ENCODE assay signal across 8 mouse cellular contexts in genomic region chr3:95903753-95904502, GRCm38 (mm10). TPM values are rescaled to one million over a fixed set of nuclear protein-coding genes. Genes with fewer than 3 reads are reported as not detected.
DNase-seq lines count a peak whose midpoint lies in the region; ATAC-seq and TF ChIP-seq lines count a peak whose summit lies in the region.

No protein-coding gene starts in this region.

- H3K9ac ChIP-seq in forebrain, postnatal 0 days, result 0 out of 2 replicates have a peak overlapping the region, but pooled peaks have one; percentile 10
- peak overlapping the region; percentile 36; the same call in 1 of the 2 replicates for H3K9ac ChIP-seq in kidney, embryonic 15.5 days
- no peak overlapping the region for H3K9ac ChIP-seq in midbrain, embryonic 15.5 days

- H3K27me3 ChIP-seq in cerebellum, adult 2 months (ENCODE audit: control insufficient read depth, insufficient read depth, low read length), result no peaks in the 10 kb centered on the region
- H3K27me3 ChIP-seq in forebrain, postnatal 0 days (ENCODE audit: insufficient read depth, low read length), result peaks cover 10% of the 10 kb centered on the region; the same call in 1 of the 2 replicates
- H3K27me3 ChIP-seq in kidney, embryonic 15.5 days, result peaks cover 12% of the 10 kb centered on the region
- peaks cover 16% of the 10 kb centered on the region; the same call in 1 of the 2 replicates for H3K27me3 ChIP-seq in midbrain, embryonic 15.5 days (replicated peaks)
- peaks cover 18% of the 10 kb centered on the region for H3K27me3 ChIP-seq in thymus, adult 2 months (ENCODE audit: control insufficient read depth, insufficient read depth, low read length)

- TF ChIP-seq CTCF in cerebellum, adult 2 months (IDR thresholded peaks at IDR 0.05; ENCODE audit: borderline replicate concordance, insufficient read depth, low read depth, low read length), result no peak
- no peak for TF ChIP-seq CTCF in forebrain, postnatal 0 days (IDR thresholded peaks at IDR 0.05; ENCODE audit: low read depth)
- no peak for TF ChIP-seq CTCF in thymus, adult 2 months (IDR thresholded peaks at IDR 0.05; ENCODE audit: borderline replicate concordance, control insufficient read depth, extremely low read depth, insufficient read depth, low read length, poor library complexity)

- no peak for ATAC-seq in forebrain, postnatal 0 days
- peak; percentile 47 for ATAC-seq in kidney, embryonic 15.5 days (replicated peaks; ENCODE audit: low FRiP score)
- ATAC-seq in midbrain, embryonic 15.5 days (replicated peaks), result no peak

- peaks cover 4% of the 10 kb centered on the region; the same call in 1 of the 2 replicates for H3K4me1 ChIP-seq in cerebellum, adult 2 months (ENCODE audit: control insufficient read depth, insufficient read depth, low read length)
- H3K4me1 ChIP-seq in forebrain, postnatal 0 days (ENCODE audit: insufficient read depth), result peaks cover 25% of the 10 kb centered on the region
- peaks cover 75% of the 10 kb centered on the region for H3K4me1 ChIP-seq in kidney, embryonic 15.5 days
- peaks cover 34% of the 10 kb centered on the region for H3K4me1 ChIP-seq in midbrain, embryonic 15.5 days
- H3K4me1 ChIP-seq in thymus, adult 2 months (replicated peaks; ENCODE audit: control insufficient read depth, insufficient read depth, low read length), result peaks cover 16% of the 10 kb centered on the region

- H3K27ac ChIP-seq in cerebellum, adult 2 months (ENCODE audit: insufficient read depth, low read length), result peak overlapping the region; percentile 7; the same call in 1 of the 2 replicates
- H3K27ac ChIP-seq in forebrain, postnatal 0 days (ENCODE audit: low read depth, low read length), result no peak overlapping the region
- peak overlapping the region; percentile 64; the same call in 1 of the 2 replicates for H3K27ac ChIP-seq in kidney, embryonic 15.5 days
- no peak overlapping the region for H3K27ac ChIP-seq in midbrain, embryonic 15.5 days
- no peak overlapping the region for H3K27ac ChIP-seq in thymus, adult 2 months (ENCODE audit: control insufficient read depth, insufficient read depth, low read length)

- H3K36me3 ChIP-seq in forebrain, postnatal 0 days (ENCODE audit: insufficient read depth), result no peaks in the 10 kb centered on the region
- no peaks in the 10 kb centered on the region for H3K36me3 ChIP-seq in kidney, embryonic 15.5 days
- H3K36me3 ChIP-seq in midbrain, embryonic 15.5 days (replicated peaks), result no peaks in the 10 kb centered on the region
- no peaks in the 10 kb centered on the region for H3K36me3 ChIP-seq in thymus, adult 2 months (ENCODE audit: control insufficient read depth, insufficient read depth, low read length)

- no peak for DNase-seq in cerebellum, adult 2 months
- no peak for DNase-seq in cerebellum, postnatal 14 days
- DNase-seq in forebrain, postnatal 0 days, result no peak
- no peak for DNase-seq in right cerebral cortex, adult 18-20 months
- DNase-seq in left cerebral cortex, postnatal 14 days (ENCODE audit: low spot score in 2 of 2), result no peak
- DNase-seq in thymus, adult 2 months, result no peak

- H3K9me3 ChIP-seq in forebrain, postnatal 0 days (ENCODE audit: low read length), result no peaks in the 10 kb centered on the region
- H3K9me3 ChIP-seq in kidney, embryonic 15.5 days (replicated peaks), result no peaks in the 10 kb centered on the region
- H3K9me3 ChIP-seq in midbrain, embryonic 15.5 days, result no peaks in the 10 kb centered on the region

- H3K4me3 ChIP-seq in cerebellum, adult 2 months (replicated peaks; ENCODE audit: insufficient read depth, low read depth, low read length), result no peak overlapping the region
- peak overlapping the region; percentile 3; the same call in 1 of the 2 replicates for H3K4me3 ChIP-seq in forebrain, postnatal 0 days (ENCODE audit: low read depth, low read length)
- H3K4me3 ChIP-seq in kidney, embryonic 15.5 days (replicated peaks), result peak overlapping the region; percentile 38
- peak overlapping the region; percentile 28; the same call in 1 of the 2 replicates for H3K4me3 ChIP-seq in midbrain, embryonic 15.5 days
- H3K4me3 ChIP-seq in thymus, adult 2 months (ENCODE audit: control insufficient read depth, insufficient read depth, low read length), result no peak overlapping the region

- intact Hi-C loops in left cerebral cortex, postnatal 14 days (cut with DNase I), result no loop called here

- 16% methylated on average over 15 of the region's 15 CpGs for WGBS in cerebellum, adult 2 months
- WGBS in forebrain, postnatal 0 days, result 3% methylated on average over 15 of the region's 15 CpGs
- WGBS in kidney, embryonic 15.5 days, result 3% methylated on average over 14 of the region's 15 CpGs
- WGBS in midbrain, embryonic 15.5 days, result 5% methylated on average over 15 of the region's 15 CpGs
- 31% methylated on average over 15 of the region's 15 CpGs for WGBS in thymus, adult 2 months

- H3K4me2 ChIP-seq in forebrain, postnatal 0 days (ENCODE audit: low read depth), result peak overlapping the region; percentile 50; the same call in 1 of the 2 replicates
- peak overlapping the region; percentile 76 for H3K4me2 ChIP-seq in kidney, embryonic 15.5 days
- H3K4me2 ChIP-seq in midbrain, embryonic 15.5 days, result peak overlapping the region; percentile 58

- TF ChIP-seq POLR2A in cerebellum, adult 2 months (IDR thresholded peaks at IDR 0.05; ENCODE audit: borderline replicate concordance, insufficient read depth, low read length), result no peak
- no peak for TF ChIP-seq POLR2A in thymus, adult 2 months (IDR thresholded peaks at IDR 0.05; ENCODE audit: control insufficient read depth, extremely low read depth, insufficient read depth, low read length, poor library complexity)

RNA-seq across cellular contexts. Expression of gene Car14, which starts 0.6 kb away (rescaled TPM):
- polyA plus RNA-seq in cerebellum, adult 2 months (2012; rRNA removed), result 49.8 and 63.2 TPM in 2 replicates
- 5.0 and 9.4 TPM in 2 replicates for total RNA-seq in forebrain, postnatal 0 days (2014; rRNA removed)
- 11.2 and 12.8 TPM in 2 replicates for polyA plus RNA-seq in forebrain, postnatal 0 days (2015; fragmentation: Nextera tagmentation; extraction: Ambion mirVana)
- 17.3 and 22.5 TPM in 2 replicates for polyA plus RNA-seq in kidney, embryonic 15.5 days (2015; fragmentation: Nextera tagmentation; extraction: Ambion mirVana)
- polyA plus RNA-seq in midbrain, embryonic 15.5 days (2015; fragmentation: Nextera tagmentation; extraction: Ambion mirVana), result 10.6 and 11.1 TPM in 2 replicates
- total RNA-seq in left cerebral cortex, postnatal 14 days (2021), result 1 to 10 TPM; 5.3 to 5.5 TPM
- polyA plus RNA-seq in thymus, adult 2 months (2012; rRNA removed), result 4.3 and 13.0 TPM in 2 replicates

RNA-seq across cellular contexts. Expression of gene Aph1a, which starts 10.2 kb away (rescaled TPM):
- polyA plus RNA-seq in cerebellum, adult 2 months (2012; rRNA removed), result 78.1 and 80.3 TPM in 2 replicates
- 59.3 and 77.2 TPM in 2 replicates for total RNA-seq in forebrain, postnatal 0 days (2014; rRNA removed)
- polyA plus RNA-seq in forebrain, postnatal 0 days (2015; fragmentation: Nextera tagmentation; extraction: Ambion mirVana), result 44.3 and 46.0 TPM in 2 replicates
- 37.4 and 40.8 TPM in 2 replicates for polyA plus RNA-seq in kidney, embryonic 15.5 days (2015; fragmentation: Nextera tagmentation; extraction: Ambion mirVana)
- polyA plus RNA-seq in midbrain, embryonic 15.5 days (2015; fragmentation: Nextera tagmentation; extraction: Ambion mirVana), result 34.3 and 36.1 TPM in 2 replicates
- total RNA-seq in left cerebral cortex, postnatal 14 days (2021), result 10 to 100 TPM; 72.2 to 79.0 TPM
- polyA plus RNA-seq in thymus, adult 2 months (2012; rRNA removed), result 139 and 156 TPM in 2 replicates

RNA-seq across cellular contexts. Expression of gene BC028528, which starts 12.1 kb away (rescaled TPM):
- polyA plus RNA-seq in cerebellum, adult 2 months (2012; rRNA removed), result 9.0 and 9.3 TPM in 2 replicates
- 5.7 and 9.9 TPM in 2 replicates for total RNA-seq in forebrain, postnatal 0 days (2014; rRNA removed)
- polyA plus RNA-seq in forebrain, postnatal 0 days (2015; fragmentation: Nextera tagmentation; extraction: Ambion mirVana), result 14.9 and 18.4 TPM in 2 replicates
- polyA plus RNA-seq in kidney, embryonic 15.5 days (2015; fragmentation: Nextera tagmentation; extraction: Ambion mirVana), result 38.0 and 42.3 TPM in 2 replicates
- 18.8 and 22.2 TPM in 2 replicates for polyA plus RNA-seq in midbrain, embryonic 15.5 days (2015; fragmentation: Nextera tagmentation; extraction: Ambion mirVana)
- 10 to 100 TPM; 10.4 to 12.7 TPM for total RNA-seq in left cerebral cortex, postnatal 14 days (2021)
- 4.5 and 6.0 TPM in 2 replicates for polyA plus RNA-seq in thymus, adult 2 months (2012; rRNA removed)

RNA-seq across cellular contexts. Expression of gene Ciart, which starts 21.9 kb away (rescaled TPM):
- polyA plus RNA-seq in cerebellum, adult 2 months (2012; rRNA removed), result 48.4 and 48.7 TPM in 2 replicates
- 3.4 and 5.9 TPM in 2 replicates for total RNA-seq in forebrain, postnatal 0 days (2014; rRNA removed)
- polyA plus RNA-seq in forebrain, postnatal 0 days (2015; fragmentation: Nextera tagmentation; extraction: Ambion mirVana), result 8.2 and 11.2 TPM in 2 replicates
- polyA plus RNA-seq in kidney, embryonic 15.5 days (2015; fragmentation: Nextera tagmentation; extraction: Ambion mirVana), result 5.9 and 6.6 TPM in 2 replicates
- polyA plus RNA-seq in midbrain, embryonic 15.5 days (2015; fragmentation: Nextera tagmentation; extraction: Ambion mirVana), result 5.0 and 5.3 TPM in 2 replicates
- 10 to 100 TPM; 17.0 to 20.9 TPM for total RNA-seq in left cerebral cortex, postnatal 14 days (2021)
- 3.0 and 3.1 TPM in 2 replicates for polyA plus RNA-seq in thymus, adult 2 months (2012; rRNA removed)

RNA-seq across cellular contexts. Expression of gene Anp32e, which starts 25.1 kb away (rescaled TPM):
- polyA plus RNA-seq in cerebellum, adult 2 months (2012; rRNA removed), result 65.1 and 70.4 TPM in 2 replicates
- 27.5 and 34.4 TPM in 2 replicates for total RNA-seq in forebrain, postnatal 0 days (2014; rRNA removed)
- polyA plus RNA-seq in forebrain, postnatal 0 days (2015; fragmentation: Nextera tagmentation; extraction: Ambion mirVana), result 84.1 and 109 TPM in 2 replicates
- polyA plus RNA-seq in kidney, embryonic 15.5 days (2015; fragmentation: Nextera tagmentation; extraction: Ambion mirVana), result 247 and 264 TPM in 2 replicates
- 116 and 123 TPM in 2 replicates for polyA plus RNA-seq in midbrain, embryonic 15.5 days (2015; fragmentation: Nextera tagmentation; extraction: Ambion mirVana)
- 100 to 1,000 TPM in 1 of 2 experiments, 10 to 100 TPM in 1; 95.6 to 107 TPM for total RNA-seq in left cerebral cortex, postnatal 14 days (2021)
- polyA plus RNA-seq in thymus, adult 2 months (2012; rRNA removed), result 89.1 and 120 TPM in 2 replicates

Comparison
In these comparisons a context has a peak if more than half of its experiments do, and no peak if none do; other contexts are left out.
1. H3K27ac ChIP-seq: peak in cerebellum, adult 2 months (single experiment) and kidney, embryonic 15.5 days (single experiment); none in forebrain, postnatal 0 days (single experiment), midbrain, embryonic 15.5 days (single experiment) and thymus, adult 2 months (single experiment).
2. H3K4me3 ChIP-seq: peak in forebrain, postnatal 0 days (single experiment), kidney, embryonic 15.5 days (single experiment) and midbrain, embryonic 15.5 days (single experiment); none in cerebellum, adult 2 months (single experiment) and thymus, adult 2 months (single experiment).
3. Peak in every context shown above with its lines, with median percentiles within 50 percentile points of each other: H3K4me2 ChIP-seq.